Mouse (Mus musculus) hematopoietic stem cell, adult 5-6 weeks (primary cell): ENCODE data around the gene Ybx3. TPM values are rescaled to one million over a fixed set of nuclear protein-coding genes. Genes with fewer than 3 reads are reported as not detected.
A peak's percentile ranks its signal among the peaks of the same experiment; 100 is the strongest.

Experiments
- ATAC-seq, 2 experiments: fragments of 125-278 bp in 1 of 2; replicated peaks in 1 of 2; 2 replicates each; pipeline ENCODE4 v1.8.0; 2016 to 2017; ENCODE audit warnings: inconsistent platforms in 2 of 2, mild to moderate bottlenecking in 2 of 2, moderate number of reproducible peaks in 2 of 2, low read depth in 1 of 2, moderate TSS enrichment in 1 of 2; ENCODE audit not compliant: low FRiP score in 2 of 2, poor library complexity in 2 of 2, severe bottlenecking in 2 of 2, insufficient read depth in 1 of 2, low TSS enrichment in 1 of 2
- total RNA-seq: library from RNA; stranded (forward); fragments of 172-1452, 232-1000 nt; gene quantifications from 2 replicates; pipeline ENCODE4 v1.2.3, GENCODE M21; 2017

Ybx3 gene
- total RNA-seq, 1 experiment from 2014 or later: 379 TPM

GRCm38 (mm10) chr6:131393873-131394660 lies 5.8 kb upstream of the Ybx3 start:
- ATAC-seq: no peak; a peak in 1 of 4 replicates

GRCm38 (mm10) chr6:131387221-131388039 lies 846 bp downstream of the Ybx3 start:
- ATAC-seq: peak; percentile 81

GRCm38 (mm10) chr6:131386416-131387019 lies 1.8 kb downstream of the Ybx3 start:
- no peak for ATAC-seq

- ATAC-seq: no peak
Measured at GRCm38 (mm10) chr6:131385469-131385868, 2.8 kb downstream of the Ybx3 start.

GRCm38 (mm10) chr6:131383713-131384330 lies 4.5 kb downstream of the Ybx3 start:
- ATAC-seq: no peak

GRCm38 (mm10) chr6:131382984-131383337 lies 5.3 kb downstream of the Ybx3 start:
- no peak for ATAC-seq

- no peak for ATAC-seq
Measured at GRCm38 (mm10) chr6:131382232-131382983, 5.9 kb downstream of the Ybx3 start.

- ATAC-seq: no peak; a peak in 1 of 4 replicates
Measured at GRCm38 (mm10) chr6:131378858-131379428, 9.3 kb downstream of the Ybx3 start.

GRCm38 (mm10) chr6:131377378-131377777 lies 10.9 kb downstream of the Ybx3 start:
- peak; percentile 74 to 99; a peak in 3 of 4 replicates for ATAC-seq

GRCm38 (mm10) chr6:131374594-131375340 lies 13.5 kb downstream of the Ybx3 start:
- no peak for ATAC-seq

GRCm38 (mm10) chr6:131373160-131373559 lies 15.1 kb downstream of the Ybx3 start:
- no peak for ATAC-seq

GRCm38 (mm10) chr6:131370767-131371166 lies 17.5 kb downstream of the Ybx3 start:
- ATAC-seq: no peak

- ATAC-seq: no peak
Measured at GRCm38 (mm10) chr6:131369866-131370616, 18.2 kb downstream of the Ybx3 start.

GRCm38 (mm10) chr6:131367101-131367500 lies 21.2 kb downstream of the Ybx3 start:
- peak; percentile 57 to 63 for ATAC-seq

- peak; percentile 1 to 25; a peak in 1 of 4 replicates for ATAC-seq
Measured at GRCm38 (mm10) chr6:131364353-131364752, 23.9 kb downstream of the Ybx3 start.
